Mouse (Mus musculus) stomach, embryonic 15.5 days (tissue): ENCODE data around the gene Tas2r125. TPM values are rescaled to one million over a fixed set of nuclear protein-coding genes. Genes with fewer than 3 reads are reported as not detected.
"Not testable (repeated sequence)": the region's sequence is repeated elsewhere in the genome, so short reads cannot be mapped to it uniquely, and the experiment has no call there.

ENCODE experiments used
- ATAC-seq: fragments of 200-750 bp; cut with Nextera tagmentation; 2 replicates; pipeline ENCODE4 v1.8.0; 2017; ENCODE audit warnings: low read depth, moderate number of reproducible peaks, moderate TSS enrichment; ENCODE audit not compliant: insufficient read depth, low FRiP score
- H3K27ac ChIP-seq: fragments of 300-500 bp; sonication (generic); 2 replicates; pipeline ENCODE4 v1.5.1; 2015; ENCODE audit warnings: mild to moderate bottlenecking, inconsistent platforms
- H3K27me3 ChIP-seq: fragments of 300-500 bp; sonication (generic); replicated peaks from 2 replicates; pipeline ENCODE4 v1.6.1; 2015; ENCODE audit warnings: inconsistent platforms
- H3K36me3 ChIP-seq: fragments of 300-500 bp; sonication (generic); 2 replicates; pipeline ENCODE4 v1.6.1; 2015; ENCODE audit warnings: inconsistent platforms
- H3K4me1 ChIP-seq: fragments of 300-500 bp; sonication (generic); 2 replicates; pipeline ENCODE4 v1.6.1; 2015; ENCODE audit warnings: inconsistent platforms
- H3K4me2 ChIP-seq: fragments of 300-500 bp; sonication (generic); 2 replicates; pipeline ENCODE4 v1.6.1; 2015; ENCODE audit warnings: mild to moderate bottlenecking, inconsistent platforms
- H3K4me3 ChIP-seq: fragments of 300-500 bp; sonication (generic); replicated peaks from 2 replicates; pipeline ENCODE4 v1.5.1; 2015; ENCODE audit warnings: inconsistent platforms
- H3K9ac ChIP-seq: fragments of 300-500 bp; sonication (generic); 2 replicates; pipeline ENCODE4 v1.6.1; 2015; ENCODE audit warnings: inconsistent platforms
- H3K9me3 ChIP-seq: fragments of 300-500 bp; sonication (generic); 2 replicates; pipeline ENCODE4 v1.6.1; 2016; ENCODE audit warnings: inconsistent platforms
- WGBS: fragments of 180-500 bp; shearing (Covaris S2); methylation state at CpG from one replicate; pipeline ENCODE4 v1.1.7; 2015; 5-methylcytosine and 5-hydroxymethylcytosine counted together
- polyA plus RNA-seq: library from polyadenylated mRNA; unstranded; fragments of >200 nt; fragmentation: Nextera tagmentation; extraction: Ambion mirVana; gene quantifications from 2 replicates; pipeline ENCODE4 v1.2.1, GENCODE M21; 2015

The Tas2r125 gene
- polyA plus RNA-seq = not detected in 2 replicates

DNA sequence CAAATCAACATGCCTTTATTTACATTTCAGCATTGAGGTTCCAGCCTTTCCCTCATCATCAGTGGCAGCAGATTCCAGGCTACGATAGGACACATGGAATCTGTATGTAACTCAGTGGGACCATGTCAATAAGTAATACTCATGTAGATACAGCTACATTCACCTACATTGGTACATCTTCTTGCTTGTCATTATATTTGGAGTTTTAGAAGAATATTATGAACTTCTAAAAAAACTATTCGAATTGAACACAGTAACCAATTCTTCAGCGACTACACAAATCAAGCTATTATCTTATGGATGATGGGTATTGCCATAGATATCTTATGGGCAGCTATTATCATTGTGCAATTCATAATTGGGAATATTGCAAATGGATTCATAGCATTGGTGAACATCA lies at the start of gene Tas2r125:
Gene Tas2r125 (plus strand): TSS at position 301 of the 400 bp plus-strand sequence.
- no peaks in the 10 kb centered on the region for H3K4me1 ChIP-seq
- H3K27ac ChIP-seq = no peak within 1 kb of the TSS
- no peak within 1 kb of the TSS for H3K4me3 ChIP-seq
- no peaks in the 10 kb centered on the region for H3K9me3 ChIP-seq
- WGBS = 80% methylated on average over 3 of the region's 3 CpGs
- H3K36me3 ChIP-seq = no peaks in the 10 kb centered on the region
- ATAC-seq = no peak
- H3K4me2 ChIP-seq = no peak within 1 kb of the TSS
- no peaks in the 10 kb centered on the region for H3K27me3 ChIP-seq
- no peak within 1 kb of the TSS for H3K9ac ChIP-seq

DNA sequence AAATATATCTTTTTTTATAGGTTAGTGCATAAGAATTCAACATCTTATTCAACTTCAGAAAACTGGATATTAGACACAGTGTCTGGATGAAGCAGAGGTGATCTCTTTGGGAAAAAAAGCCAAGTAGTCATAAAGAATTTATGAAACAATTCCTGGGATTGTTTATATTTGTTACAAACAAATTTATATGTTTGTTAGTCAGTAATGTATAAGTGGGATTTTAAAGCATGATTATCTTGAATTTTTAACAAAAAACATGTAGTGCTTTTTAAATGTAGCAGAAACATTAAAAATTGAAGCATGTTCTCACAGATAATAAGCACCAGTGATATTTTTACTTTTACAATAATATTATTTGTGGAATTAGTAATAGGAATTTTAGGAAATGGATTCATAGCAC lies 41.7 kb upstream of the Tas2r125 start, which contains the start of gene Tas2r110:
Gene Tas2r110 (plus strand): TSS at position 301 of the 400 bp plus-strand sequence.
- H3K36me3 ChIP-seq = no peaks in the 10 kb centered on the region
- ATAC-seq = no peak
- H3K27me3 ChIP-seq = no peaks in the 10 kb centered on the region

DNA sequence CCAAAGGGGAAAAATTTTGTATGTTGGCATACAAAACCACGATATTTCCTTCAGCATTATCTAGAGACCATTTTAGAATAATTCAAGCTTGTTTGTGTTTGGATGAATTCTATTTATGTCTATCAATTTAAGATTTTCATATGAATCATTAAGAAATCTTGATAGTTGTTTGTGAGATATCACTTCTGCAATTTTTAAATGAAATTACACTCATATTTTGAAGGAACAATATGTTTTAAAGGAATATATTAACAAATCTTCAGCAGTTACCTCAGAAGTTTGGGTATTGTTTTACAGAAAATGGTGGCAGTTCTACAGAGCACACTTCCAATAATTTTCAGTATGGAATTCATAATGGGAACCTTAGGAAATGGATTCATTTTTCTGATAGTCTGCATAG lies 16.7 kb upstream of the Tas2r125 start, which contains the start of gene Tas2r113:
Gene Tas2r113 (plus strand): TSS at position 301 of the 400 bp plus-strand sequence.
- Histone ChIP-seq H3K36me3 (no peaks in the 10 kb centered on the region), H3K27ac (no peak within 1 kb of the TSS), H3K4me3 (no peak within 1 kb of the TSS), H3K9me3 (no peaks in the 10 kb centered on the region), H3K4me2 (no peak within 1 kb of the TSS), H3K27me3 (no peaks in the 10 kb centered on the region), H3K9ac (no peak within 1 kb of the TSS), H3K4me1 (no peaks in the 10 kb centered on the region)
- WGBS = 74% methylated on average over 1 of the region's 1 CpGs
- no peak for ATAC-seq

More for the DNA sequence above, 41.7 kb upstream of the Tas2r125 start, which contains the start of gene Tas2r110:
- Histone ChIP-seq H3K4me1 (no peaks in the 10 kb centered on the region), H3K9ac (no peak within 1 kb of the TSS), H3K4me2 (no peak within 1 kb of the TSS), H3K4me3 (no peak within 1 kb of the TSS), H3K27ac (no peak within 1 kb of the TSS), H3K9me3 (no peaks in the 10 kb centered on the region)

DNA sequence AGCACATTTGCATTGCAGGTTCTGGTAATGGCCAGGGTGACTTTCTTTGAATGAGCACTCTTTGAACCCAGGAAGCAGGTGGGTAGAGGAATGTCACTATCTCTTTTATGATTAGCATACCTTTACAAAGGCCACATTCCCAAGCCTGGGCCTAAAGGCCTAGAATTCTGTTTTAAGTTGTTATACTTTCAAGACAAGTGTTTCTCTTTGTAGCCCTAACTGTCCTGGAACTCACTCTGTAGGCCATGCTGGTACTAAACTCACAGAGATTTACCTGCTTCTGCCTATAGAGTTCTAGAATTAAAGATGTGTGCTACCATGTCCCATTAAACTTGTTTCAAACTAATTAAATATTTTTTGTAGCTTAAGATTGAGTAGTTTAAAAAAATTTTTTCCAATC lies 31.9 kb downstream of the Tas2r125 start:
- not testable (repeated sequence) for H3K9me3 ChIP-seq, H3K36me3 ChIP-seq, H3K4me1 ChIP-seq, H3K4me3 ChIP-seq, H3K9ac ChIP-seq, H3K27me3 ChIP-seq, ATAC-seq, H3K4me2 ChIP-seq, H3K27ac ChIP-seq

DNA sequence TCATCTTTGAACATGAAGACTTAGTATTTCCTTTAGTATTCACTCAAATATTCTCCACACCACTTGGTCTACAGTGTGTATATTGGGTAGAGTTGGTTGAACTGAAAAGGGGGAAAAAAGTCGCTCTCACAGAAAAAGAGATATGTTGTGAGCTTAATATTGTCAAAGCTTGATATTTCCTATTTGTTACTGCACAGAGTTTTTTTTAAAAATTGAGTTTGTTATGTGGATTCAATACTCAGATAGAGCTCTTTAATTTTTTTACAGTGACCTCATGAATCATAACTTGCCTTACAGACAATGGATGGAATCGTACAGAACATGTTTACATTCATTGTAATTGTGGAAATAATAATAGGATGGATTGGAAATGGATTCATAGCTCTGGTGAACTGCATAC lies 41.4 kb downstream of the Tas2r125 start, which contains the start of gene Tas2r129:
Gene Tas2r129 (plus strand): TSS at position 301 of the 400 bp plus-strand sequence.
- Histone ChIP-seq H3K9ac (no peak within 1 kb of the TSS), H3K4me3 (no peak within 1 kb of the TSS), H3K36me3 (no peaks in the 10 kb centered on the region), H3K27me3 (no peaks in the 10 kb centered on the region), H3K4me1 (no peaks in the 10 kb centered on the region), H3K4me2 (no peak within 1 kb of the TSS), H3K9me3 (no peaks in the 10 kb centered on the region), H3K27ac (no peak within 1 kb of the TSS)
- 75% methylated on average over 2 of the region's 2 CpGs for WGBS
- ATAC-seq = no peak

DNA sequence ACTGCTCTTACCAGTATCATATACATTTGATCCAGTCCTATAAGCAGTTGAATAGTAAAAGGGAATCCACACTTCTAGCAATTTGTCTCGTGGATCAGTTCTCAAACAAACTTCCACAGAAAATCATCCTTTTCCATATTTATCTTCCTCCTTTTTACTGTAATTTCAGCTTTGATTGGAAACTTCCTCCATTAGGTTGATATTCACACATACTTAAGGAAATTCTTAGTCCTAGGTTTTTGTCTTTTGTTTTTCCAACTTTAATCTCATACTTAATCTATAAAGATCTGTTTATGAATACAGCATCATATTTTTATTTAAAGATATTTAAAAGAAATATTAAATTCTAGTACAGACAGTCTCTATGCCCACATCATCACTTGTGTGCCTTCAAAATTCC lies 48.4 kb downstream of the Tas2r125 start, which contains the start of gene Tas2r131:
Gene Tas2r131 (minus strand): TSS at position 101 of the 400 bp plus-strand sequence.
- Histone ChIP-seq H3K36me3 (no peaks in the 10 kb centered on the region), H3K9me3 (no peaks in the 10 kb centered on the region), H3K27ac (no peak within 1 kb of the TSS), H3K4me3 (no peak within 1 kb of the TSS), H3K4me1 (no peaks in the 10 kb centered on the region), H3K27me3 (no peaks in the 10 kb centered on the region), H3K4me2 (no peak within 1 kb of the TSS), H3K9ac (no peak within 1 kb of the TSS)
- WGBS = 62% methylated on average over 1 of the region's 1 CpGs
- no peak for ATAC-seq

Other genes starting within 250 kb of the Tas2r125 start
- gene Tas2r121, start 208.6 kb upstream of the Tas2r125 start, polyA plus RNA-seq = not detected in 2 replicates
- gene Tas2r122, start 197.7 kb upstream of the Tas2r125 start, polyA plus RNA-seq = not detected in 2 replicates
- not detected in 2 replicates for gene Tas2r115, start 171.6 kb upstream of the Tas2r125 start, polyA plus RNA-seq
- not detected in 2 replicates for gene Tas2r124, start 154.9 kb upstream of the Tas2r125 start, polyA plus RNA-seq
- not detected in 2 replicates for gene Tas2r102, start 147.5 kb upstream of the Tas2r125 start, polyA plus RNA-seq
- not detected in 2 replicates for gene Tas2r136, start 131.5 kb upstream of the Tas2r125 start, polyA plus RNA-seq
- gene Tas2r117, start 106.8 kb upstream of the Tas2r125 start, polyA plus RNA-seq = not detected in 2 replicates
- not detected in 2 replicates for gene Tas2r123, start 62.5 kb upstream of the Tas2r125 start, polyA plus RNA-seq
- not detected in 2 replicates for gene Tas2r116, start 54.2 kb upstream of the Tas2r125 start, polyA plus RNA-seq
- not detected in 2 replicates for gene Tas2r110, start 41.6 kb upstream of the Tas2r125 start, polyA plus RNA-seq
- gene Tas2r113, start 16.6 kb upstream of the Tas2r125 start, polyA plus RNA-seq = not detected in 2 replicates
- not detected in 2 replicates for gene Tas2r129, start 41.5 kb downstream of the Tas2r125 start, polyA plus RNA-seq
- gene Tas2r131, start 48.3 kb downstream of the Tas2r125 start, polyA plus RNA-seq = not detected in 2 replicates
- gene Tas2r109, start 71.3 kb downstream of the Tas2r125 start, polyA plus RNA-seq = not detected in 2 replicates
- gene Tas2r103, start 127.5 kb downstream of the Tas2r125 start, polyA plus RNA-seq = not detected in 2 replicates
- not detected in 2 replicates for gene Tas2r140, start 146.2 kb downstream of the Tas2r125 start, polyA plus RNA-seq
- 87.3 and 88.4 TPM in 2 replicates for gene Smim10l1, start 195.3 kb downstream of the Tas2r125 start, polyA plus RNA-seq